Mouse (Mus musculus) liver, embryonic 12.5 days (tissue): ENCODE results near the gene Olfr49. TPM values are rescaled to one million over a fixed set of nuclear protein-coding genes. Genes with fewer than 3 reads are reported as not detected.

Source experiments
- ATAC-seq: fragments of 200-750 bp; cut with Nextera tagmentation; 2 replicates; pipeline ENCODE4 v1.8.0; 2017; ENCODE audit warnings: moderate number of reproducible peaks, mild to moderate bottlenecking, moderate library complexity
- H3K27ac ChIP-seq: fragments of 300-500 bp; sonication (generic); 2 replicates; pipeline ENCODE4 v1.5.1; 2016; ENCODE audit warnings: mild to moderate bottlenecking
- H3K27me3 ChIP-seq: fragments of 300-500 bp; sonication (generic); replicated peaks from 2 replicates; pipeline ENCODE4 v1.6.1; 2016; ENCODE audit warnings: mild to moderate bottlenecking, moderate library complexity
- H3K36me3 ChIP-seq: fragments of 300-500 bp; sonication (generic); 2 replicates; pipeline ENCODE4 v1.6.1; 2016; ENCODE audit warnings: mild to moderate bottlenecking, moderate library complexity
- H3K4me1 ChIP-seq: fragments of 300-500 bp; sonication (generic); 2 replicates; pipeline ENCODE4 v1.6.1; 2016
- H3K4me2 ChIP-seq: fragments of 300-500 bp; sonication (generic); 2 replicates; pipeline ENCODE4 v1.6.1; 2016; ENCODE audit warnings: mild to moderate bottlenecking, moderate library complexity
- H3K4me3 ChIP-seq: fragments of 300-500 bp; sonication (generic); 2 replicates; pipeline ENCODE4 v1.5.1; 2016; ENCODE audit warnings: mild to moderate bottlenecking, moderate library complexity
- H3K9ac ChIP-seq: fragments of 300-500 bp; sonication (generic); 2 replicates; pipeline ENCODE4 v1.6.1; 2016; ENCODE audit warnings: mild to moderate bottlenecking, moderate library complexity
- H3K9me3 ChIP-seq: fragments of 300-500 bp; sonication (generic); replicated peaks from 2 replicates; pipeline ENCODE4 v1.6.1; 2016; ENCODE audit warnings: mild to moderate bottlenecking, moderate library complexity
- whole genome bisulfite sequencing: fragments of 180-500 bp; shearing (Covaris S2); methylation state at CpG from one replicate; pipeline ENCODE4 v1.1.7; 2016; ENCODE audit not compliant: insufficient replicate concordance; 5-methylcytosine and 5-hydroxymethylcytosine counted together
- polyA plus RNA-seq: library from polyadenylated mRNA; unstranded; fragments of >200 nt; fragmentation: Nextera tagmentation; extraction: Ambion mirVana; gene quantifications from 2 replicates; pipeline ENCODE4 v1.2.1, GENCODE M21; 2016

The Olfr49 gene
- polyA plus RNA-seq, 1 experiment from 2014 or later = not detected

DNA sequence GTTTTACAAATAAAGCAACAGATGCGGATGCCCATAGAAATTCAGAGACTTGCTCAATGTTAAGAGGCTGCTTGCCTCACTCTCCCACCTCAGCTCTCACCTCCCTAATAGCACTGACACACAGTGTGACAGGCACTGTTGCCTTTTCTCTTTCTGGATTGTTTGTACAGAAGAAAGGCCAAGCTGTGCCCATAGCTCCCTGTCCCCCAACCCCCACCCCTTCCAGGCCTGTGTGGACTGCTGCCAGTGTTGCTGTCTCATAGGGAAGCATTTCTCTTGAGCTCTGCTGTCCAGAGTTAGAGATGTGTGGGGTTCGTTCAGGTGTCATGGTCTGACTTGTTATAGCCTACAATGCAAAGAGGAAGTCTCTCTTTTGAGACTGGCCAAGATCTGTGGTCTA lies 24.5 kb downstream of the Olfr49 start:
- Histone ChIP-seq H3K9me3 (no peaks in the 10 kb centered on the region), H3K36me3 (peaks cover 14% of the 10 kb centered on the region), H3K4me1 (peaks cover 33% of the 10 kb centered on the region), H3K9ac (no peak overlapping the region), H3K27me3 (peaks cover 10% of the 10 kb centered on the region; the same call in 1 of the 2 replicates), H3K4me3 (peak overlapping the region; percentile 68), H3K27ac (no peak overlapping the region), H3K4me2 (peak overlapping the region; percentile 89)
- ATAC-seq = no peak
- WGBS = 56% methylated on average over 2 of the region's 2 CpGs

- Histone ChIP-seq H3K4me2 (peak overlapping the region; percentile 89), H3K27me3 (peaks cover 10% of the 10 kb centered on the region; the same call in 1 of the 2 replicates), H3K9me3 (no peaks in the 10 kb centered on the region), H3K27ac (peak overlapping the region; percentile 81; the same call in 1 of the 2 replicates), H3K4me1 (peaks cover 38% of the 10 kb centered on the region), H3K9ac (peak overlapping the region; percentile 75), H3K4me3 (peak overlapping the region; percentile 68), H3K36me3 (peaks cover 11% of the 10 kb centered on the region)
- WGBS = 18% methylated on average over 8 of the region's 8 CpGs
- no peak for ATAC-seq
Measured at GRCm38 (mm10) chr14:54259722-54260085, 25.0 kb downstream of the Olfr49 start.

DNA sequence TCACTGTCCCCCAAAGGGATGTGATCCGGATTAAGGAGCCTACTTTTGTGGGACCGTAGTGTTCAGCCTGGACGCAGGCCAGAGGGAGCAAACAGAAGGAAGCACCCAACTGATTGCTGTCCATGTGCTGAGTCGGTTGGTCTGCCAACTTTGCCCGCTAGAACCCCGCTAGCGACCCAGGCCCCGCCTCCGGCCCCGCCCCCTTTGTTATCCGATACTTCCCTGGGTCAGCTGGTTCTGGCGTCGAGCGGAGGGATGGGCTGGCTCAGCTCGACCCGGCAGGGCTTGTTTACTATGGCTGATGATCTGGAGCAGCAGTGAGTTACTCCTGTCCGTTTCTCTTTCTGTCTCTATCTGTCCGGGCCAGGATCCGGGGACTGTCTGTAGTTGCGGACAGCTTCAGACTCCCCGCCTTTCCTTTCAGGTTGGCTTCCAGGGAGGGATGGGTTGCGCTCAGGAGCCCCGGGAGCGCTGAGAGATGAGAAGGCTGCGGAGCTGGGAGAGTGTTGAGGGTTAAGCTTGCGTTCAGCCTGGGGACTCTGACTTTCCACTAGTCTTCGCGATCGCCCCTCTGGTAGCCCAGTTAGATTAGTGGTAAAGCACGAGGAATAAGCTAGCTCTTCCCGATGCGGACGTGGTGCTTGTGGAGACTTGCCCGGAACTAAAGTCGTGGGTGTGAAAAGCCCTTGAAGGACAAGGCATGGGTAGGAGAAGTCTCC lies 25.6 kb downstream of the Olfr49 start:
- under 1% methylated on average over 35 of the region's 35 CpGs for WGBS
- peak overlapping the region; percentile 81 for H3K27ac ChIP-seq
- peak overlapping the region; percentile 68 for H3K4me3 ChIP-seq
- no peaks in the 10 kb centered on the region for H3K9me3 ChIP-seq
- peaks cover 11% of the 10 kb centered on the region for H3K36me3 ChIP-seq
- H3K27me3 ChIP-seq = peaks cover 10% of the 10 kb centered on the region; the same call in 1 of the 2 replicates
- H3K4me1 ChIP-seq = peaks cover 42% of the 10 kb centered on the region
- peak; percentile 93 for ATAC-seq
- peak overlapping the region; percentile 89 for H3K4me2 ChIP-seq
- H3K9ac ChIP-seq = peak overlapping the region; percentile 75

GRCm38 (mm10) chr14:54258131-54258670 lies 26.5 kb downstream of the Olfr49 start:
- Histone ChIP-seq H3K9ac (no peak overlapping the region), H3K27me3 (peaks cover 10% of the 10 kb centered on the region; the same call in 1 of the 2 replicates), H3K4me3 (no peak overlapping the region), H3K4me1 (peaks cover 42% of the 10 kb centered on the region), H3K4me2 (peak overlapping the region; percentile 89), H3K9me3 (no peaks in the 10 kb centered on the region), H3K36me3 (peaks cover 7% of the 10 kb centered on the region; the same call in 1 of the 2 replicates), H3K27ac (peak overlapping the region; percentile 81; the same call in 1 of the 2 replicates)
- WGBS = 58% methylated on average over 7 of the region's 7 CpGs
- ATAC-seq = no peak

GRCm38 (mm10) chr14:54254670-54255202 lies 30.0 kb downstream of the Olfr49 start:
- 0 out of 2 replicates have a peak, but pooled peaks cover 3% of the 10 kb centered on the region for H3K27me3 ChIP-seq
- H3K4me1 ChIP-seq = peaks cover 57% of the 10 kb centered on the region
- 48% methylated on average over 12 of the region's 12 CpGs for WGBS
- H3K4me3 ChIP-seq = peak overlapping the region; percentile 88
- H3K9ac ChIP-seq = peak overlapping the region; percentile 84
- H3K9me3 ChIP-seq = no peaks in the 10 kb centered on the region
- H3K27ac ChIP-seq = peak overlapping the region; percentile 95
- H3K36me3 ChIP-seq = peaks cover 9% of the 10 kb centered on the region
- ATAC-seq = no peak
- peak overlapping the region; percentile 88 for H3K4me2 ChIP-seq

DNA sequence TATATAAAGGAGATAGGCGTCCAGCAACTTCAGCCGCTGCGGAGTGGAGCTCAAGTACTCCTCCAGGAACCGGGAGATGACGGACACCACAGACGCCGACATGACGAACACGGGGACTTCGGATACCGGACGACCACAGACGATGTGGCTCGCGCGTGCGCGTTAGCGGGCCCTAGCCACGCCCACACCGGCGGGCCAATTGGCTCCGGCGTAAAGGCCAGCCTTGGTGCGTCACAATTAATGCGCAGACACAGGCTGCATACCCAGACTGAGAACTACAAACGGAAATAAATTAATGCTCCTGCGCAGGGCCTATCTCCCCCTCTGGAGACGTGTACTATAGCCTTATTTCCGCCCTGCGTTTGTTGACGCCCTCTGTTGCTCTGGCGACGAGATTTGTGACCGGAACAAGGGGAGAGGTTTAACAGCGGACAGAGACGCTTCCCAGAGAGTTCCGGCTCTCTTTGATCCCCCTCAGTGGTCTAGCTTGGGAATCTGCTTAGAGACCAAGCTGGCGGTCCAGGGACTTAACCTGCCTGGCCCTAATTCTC lies 30.9 kb downstream of the Olfr49 start, which contains the start of the genes Dad1 and Abhd4:
Gene Dad1 (minus strand): TSS at position 364 of the 551 bp plus-strand sequence.
Gene Abhd4 (plus strand): TSS at position 448 of the 551 bp plus-strand sequence.
- Histone ChIP-seq H3K36me3 (peaks cover 13% of the 10 kb centered on the region), H3K4me1 (peaks cover 59% of the 10 kb centered on the region), H3K27me3 (0 out of 2 replicates have a peak, but pooled peaks cover 3% of the 10 kb centered on the region), H3K9ac (peak within 1 kb of the TSS; percentile 84), H3K27ac (peak within 1 kb of the TSS; percentile 95), H3K9me3 (no peaks in the 10 kb centered on the region), H3K4me2 (peak within 1 kb of the TSS; percentile 88), H3K4me3 (peak within 1 kb of the TSS; percentile 88)
- whole genome bisulfite sequencing = under 1% methylated on average over 39 of the region's 39 CpGs
- peak; percentile 99 for ATAC-seq

- Histone ChIP-seq H3K27ac (no peak overlapping the region), H3K9me3 (no peaks in the 10 kb centered on the region), H3K4me3 (no peak overlapping the region), H3K9ac (no peak overlapping the region), H3K4me2 (no peak overlapping the region), H3K4me1 (peaks cover 52% of the 10 kb centered on the region), H3K27me3 (no peaks in the 10 kb centered on the region), H3K36me3 (peaks cover 48% of the 10 kb centered on the region)
- no peak for ATAC-seq
- WGBS = 64% methylated on average over 4 of the region's 4 CpGs
Measured at GRCm38 (mm10) chr14:54250122-54250521, 34.6 kb downstream of the Olfr49 start.

DNA sequence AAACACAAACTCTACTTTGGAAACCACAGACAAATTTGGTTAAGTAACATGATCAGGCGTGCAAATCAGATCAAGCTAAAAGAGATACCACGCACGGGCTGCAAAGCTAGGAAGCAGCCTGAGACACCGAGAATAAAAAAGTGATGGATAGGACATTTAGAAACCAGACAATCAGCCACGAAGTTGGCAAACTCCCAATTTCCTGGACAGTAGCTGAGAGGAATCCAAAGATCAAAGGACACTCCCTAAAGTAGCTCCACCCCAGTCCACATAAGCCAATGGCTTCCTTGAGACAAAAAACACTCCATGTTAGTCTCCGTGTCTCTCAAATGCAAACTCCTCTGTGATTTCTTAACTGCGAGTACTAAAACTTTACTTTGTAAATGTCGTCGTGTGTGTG lies 35.4 kb downstream of the Olfr49 start:
- no peak for ATAC-seq
- WGBS = 74% methylated on average over 9 of the region's 9 CpGs
- Histone ChIP-seq H3K4me1 (peaks cover 44% of the 10 kb centered on the region), H3K4me2 (no peak overlapping the region), H3K9me3 (no peaks in the 10 kb centered on the region), H3K27me3 (no peaks in the 10 kb centered on the region), H3K36me3 (peaks cover 54% of the 10 kb centered on the region), H3K27ac (no peak overlapping the region), H3K4me3 (no peak overlapping the region), H3K9ac (no peak overlapping the region)

DNA sequence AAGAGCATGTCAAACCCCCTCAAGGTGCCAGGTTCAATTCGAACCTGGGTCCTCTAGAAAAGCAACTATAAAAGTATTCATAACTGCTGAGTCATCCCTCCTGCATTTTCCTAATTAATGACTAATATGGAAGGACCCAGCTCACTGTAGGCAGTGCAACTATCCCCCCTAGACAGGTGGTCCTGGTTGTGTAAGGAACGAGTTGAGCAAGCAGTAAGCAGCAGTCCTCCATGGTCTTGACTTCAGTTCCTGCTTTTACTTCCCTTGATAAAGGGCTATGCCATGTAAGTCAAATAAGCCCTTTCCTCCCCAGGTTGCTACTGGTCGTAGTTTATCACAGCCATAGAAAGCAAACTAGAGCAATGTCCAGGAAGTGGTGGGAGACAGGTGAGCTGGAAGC lies 38.5 kb downstream of the Olfr49 start:
- WGBS = 66% methylated on average over 3 of the region's 3 CpGs
- Histone ChIP-seq H3K4me3 (no peak overlapping the region), H3K9ac (no peak overlapping the region), H3K27me3 (no peaks in the 10 kb centered on the region), H3K36me3 (peaks cover 85% of the 10 kb centered on the region), H3K4me2 (no peak overlapping the region), H3K4me1 (peaks cover 30% of the 10 kb centered on the region), H3K27ac (no peak overlapping the region), H3K9me3 (no peaks in the 10 kb centered on the region)
- ATAC-seq = no peak

DNA sequence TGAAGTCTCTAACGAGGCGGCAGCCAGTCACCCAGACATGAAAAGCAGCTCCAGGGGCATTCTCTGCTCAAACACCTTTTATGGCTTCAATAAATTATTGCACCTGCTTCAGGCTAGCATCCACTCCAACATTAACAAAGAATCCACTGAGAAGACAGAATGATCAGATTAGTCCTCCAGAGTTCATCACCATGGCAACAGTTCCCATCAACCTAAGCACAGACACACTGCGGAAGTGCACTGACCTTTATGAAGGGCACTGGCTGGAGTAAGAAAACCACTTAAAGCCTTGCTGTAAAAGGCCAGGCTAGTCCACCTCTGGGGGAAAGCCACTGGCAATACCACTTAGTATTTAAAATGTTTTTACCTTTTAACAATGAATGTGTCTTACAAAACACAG lies 40.6 kb downstream of the Olfr49 start:
- 89% methylated on average over 3 of the region's 3 CpGs for WGBS
- Histone ChIP-seq H3K27me3 (no peaks in the 10 kb centered on the region), H3K27ac (no peak overlapping the region), H3K4me3 (no peak overlapping the region), H3K4me2 (no peak overlapping the region), H3K9ac (no peak overlapping the region), H3K9me3 (no peaks in the 10 kb centered on the region), H3K4me1 (peaks cover 12% of the 10 kb centered on the region), H3K36me3 (peaks cover 91% of the 10 kb centered on the region)
- ATAC-seq = no peak

GRCm38 (mm10) chr14:54240542-54240941 lies 44.2 kb downstream of the Olfr49 start:
- Histone ChIP-seq H3K27ac (no peak overlapping the region), H3K9ac (no peak overlapping the region), H3K27me3 (no peaks in the 10 kb centered on the region), H3K4me1 (no peaks in the 10 kb centered on the region), H3K36me3 (peaks cover 91% of the 10 kb centered on the region), H3K9me3 (no peaks in the 10 kb centered on the region), H3K4me3 (no peak overlapping the region), H3K4me2 (no peak overlapping the region)
- ATAC-seq = no peak
- 82% methylated on average over 5 of the region's 5 CpGs for WGBS
